Mouse (Mus musculus): ENCODE results near the gene Grm7.

Grm7 gene

GRCm38 (mm10) chr6:110645411-110646361 is at the start of gene Grm7:
Grm7 (plus strand) TSS chr6:110645581.
- in situ Hi-C loops (cut with MboI, MseI): no loop called here

GRCm38 (mm10) chr6:110645041-110645410 is 355 bp upstream of the Grm7 start:
- in situ Hi-C loops (cut with MboI, MseI): no loop called here

- in situ Hi-C loops (cut with MboI, MseI): no loop called here
These were observed 1.5 kb downstream of the Grm7 start for GRCm38 (mm10) chr6:110646901-110647300.

- in situ Hi-C loops (cut with MboI, MseI): no loop called here
These were observed 3.8 kb downstream of the Grm7 start for GRCm38 (mm10) chr6:110649227-110649626.

- in situ Hi-C loops (cut with MboI, MseI): no loop called here
These were observed 8.1 kb downstream of the Grm7 start for GRCm38 (mm10) chr6:110653361-110654001.

- in situ Hi-C loops (cut with MboI, MseI): no loop called here
These were observed 19.1 kb downstream of the Grm7 start for GRCm38 (mm10) chr6:110664436-110664835.

- in situ Hi-C loops (cut with MboI, MseI): no loop called here
These were observed 23.1 kb downstream of the Grm7 start for GRCm38 (mm10) chr6:110668447-110668846.

- in situ Hi-C loops (cut with MboI, MseI): no loop called here
These were observed 45.6 kb downstream of the Grm7 start for GRCm38 (mm10) chr6:110690954-110691353.

GRCm38 (mm10) chr6:110709763-110710162 is 64.4 kb downstream of the Grm7 start:
- in situ Hi-C loops (cut with MboI, MseI): no loop called here

- in situ Hi-C loops (cut with MboI, MseI): no loop called here
These were observed 69.6 kb downstream of the Grm7 start for GRCm38 (mm10) chr6:110714943-110715342.

GRCm38 (mm10) chr6:110723371-110723770 is 78.0 kb downstream of the Grm7 start:
- in situ Hi-C loops (cut with MboI, MseI): no loop called here

- in situ Hi-C loops (cut with MboI, MseI): no loop called here
These were observed 88.5 kb downstream of the Grm7 start for GRCm38 (mm10) chr6:110733914-110734313.

- in situ Hi-C loops (cut with MboI, MseI): no loop called here
These were observed 98.7 kb downstream of the Grm7 start for GRCm38 (mm10) chr6:110743981-110744670.

- in situ Hi-C loops (cut with MboI, MseI): loop anchor here (10.0 kb wide), 1 partner anchor 509 kb away; no protein-coding TSS in a partner anchor
These were observed 110.5 kb downstream of the Grm7 start for GRCm38 (mm10) chr6:110755921-110756320.

- in situ Hi-C loops (cut with MboI, MseI): no loop called here
These were observed 124.2 kb downstream of the Grm7 start for GRCm38 (mm10) chr6:110769588-110769987.

GRCm38 (mm10) chr6:110772652-110773051 is 127.3 kb downstream of the Grm7 start:
- in situ Hi-C loops (cut with MboI, MseI): no loop called here

- in situ Hi-C loops (cut with MboI, MseI): no loop called here
These were observed 130.7 kb downstream of the Grm7 start for GRCm38 (mm10) chr6:110776046-110776445.

- in situ Hi-C loops (cut with MboI, MseI): no loop called here
These were observed 140.1 kb downstream of the Grm7 start for GRCm38 (mm10) chr6:110785497-110785928.

- in situ Hi-C loops (cut with MboI, MseI): no loop called here
These were observed 147.3 kb downstream of the Grm7 start for GRCm38 (mm10) chr6:110792696-110793095.

- in situ Hi-C loops (cut with MboI, MseI): no loop called here
These were observed 162.1 kb downstream of the Grm7 start for GRCm38 (mm10) chr6:110807481-110807880.

GRCm38 (mm10) chr6:110812214-110812613 is 166.8 kb downstream of the Grm7 start:
- in situ Hi-C loops (cut with MboI, MseI): no loop called here

- in situ Hi-C loops (cut with MboI, MseI): no loop called here
These were observed 172.9 kb downstream of the Grm7 start for GRCm38 (mm10) chr6:110818236-110818635.

Data from T-helper 2 cell (primary cell).